Mouse (Mus musculus): ENCODE measurements around the gene Mmp9. TPM values are rescaled to one million over a fixed set of nuclear protein-coding genes. Genes with fewer than 3 reads are reported as not detected.

The Mmp9 gene
- 22.5 and 29.3 TPM in 2 replicates for polyA plus RNA-seq (2015; fragmentation: Nextera tagmentation; extraction: Ambion mirVana)

- Histone ChIP-seq H3K9me3 (ENCODE audit: control insufficient read depth, low read length) (no peaks in the 10 kb centered on the region), H3K36me3 (ENCODE audit: control insufficient read depth, insufficient read depth, low read length) (no peaks in the 10 kb centered on the region), H3K27ac (ENCODE audit: low read depth, low read length) (peak within 1 kb of the TSS; percentile 76), H3K4me3 (ENCODE audit: low read length) (no peak within 1 kb of the TSS), H3K27me3 (replicated peaks; ENCODE audit: control insufficient read depth, insufficient read depth, low read length) (no peaks in the 10 kb centered on the region; the same call in none of the 2 replicates), H3K4me1 (ENCODE audit: control insufficient read depth, insufficient read depth, low read depth, low read length) (peaks cover 18% of the 10 kb centered on the region), H3K9ac (ENCODE audit: low read depth, low read length) (peak within 1 kb of the TSS; percentile 52; the same call in 1 of the 2 replicates), H3K4me2 (ENCODE audit: low read length) (peak within 1 kb of the TSS; percentile 64)
- 23% methylated on average over 10 of the region's 10 CpGs for WGBS
- ATAC-seq = no peak
These were observed at the start of gene Mmp9 for GRCm38 (mm10) chr2:164940140-164940830. Gene Mmp9, plus strand, starts transcription at chr2:164940780.

DNA sequence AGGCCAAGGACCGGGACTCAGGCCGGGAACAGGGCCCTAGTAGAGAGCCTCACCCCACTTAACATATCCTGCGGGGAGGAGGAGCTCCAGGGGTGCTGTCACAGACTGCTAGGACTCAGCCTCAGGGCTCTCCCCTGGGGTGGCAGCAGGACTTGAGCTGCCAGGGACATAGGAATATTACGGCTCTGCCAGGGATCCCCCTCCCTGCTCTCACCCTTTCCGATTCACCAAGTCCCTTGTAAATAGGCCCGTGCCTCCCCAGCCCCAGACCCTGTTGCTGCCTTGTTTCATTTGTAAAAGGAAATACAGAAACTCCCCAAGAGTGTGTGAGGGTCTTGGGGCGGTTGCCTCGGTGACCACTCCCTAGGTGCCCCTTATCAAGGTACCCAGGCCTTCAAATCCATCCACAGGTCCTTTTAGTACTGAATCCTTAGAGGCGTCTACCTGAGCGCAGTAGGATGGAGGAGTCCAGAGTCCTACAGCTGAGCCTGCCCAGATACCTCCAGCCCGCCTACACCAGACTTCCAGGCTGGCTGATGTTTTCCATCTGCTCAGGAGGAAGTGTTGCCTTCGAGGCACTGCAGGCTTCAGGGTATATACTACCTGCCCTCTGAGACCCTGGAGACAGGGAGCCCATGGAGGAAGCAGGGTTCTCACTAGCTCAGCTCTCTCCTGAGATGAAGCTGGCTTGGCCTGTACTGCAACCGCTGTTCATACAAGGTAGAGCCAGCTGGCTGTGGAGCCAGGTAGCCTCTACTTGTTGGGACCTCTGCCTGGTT is 49.3 kb upstream of the Mmp9 start:
- WGBS = 86% methylated on average over 13 of the region's 13 CpGs
- no peaks in the 10 kb centered on the region for H3K9me3 ChIP-seq (ENCODE audit: control insufficient read depth, low read length)
- peaks cover 89% of the 10 kb centered on the region for H3K36me3 ChIP-seq (ENCODE audit: control insufficient read depth, insufficient read depth, low read length)
- no peak overlapping the region for H3K4me3 ChIP-seq (ENCODE audit: low read length)
- no peak for ATAC-seq
- H3K4me2 ChIP-seq (ENCODE audit: low read length) = no peak overlapping the region
- no peak overlapping the region for H3K27ac ChIP-seq (ENCODE audit: low read depth, low read length)
- no peaks in the 10 kb centered on the region for H3K27me3 ChIP-seq (replicated peaks; ENCODE audit: control insufficient read depth, insufficient read depth, low read length)
- H3K9ac ChIP-seq (ENCODE audit: low read depth, low read length) = no peak overlapping the region
- no peaks in the 10 kb centered on the region for H3K4me1 ChIP-seq (ENCODE audit: control insufficient read depth, insufficient read depth, low read depth, low read length)

DNA sequence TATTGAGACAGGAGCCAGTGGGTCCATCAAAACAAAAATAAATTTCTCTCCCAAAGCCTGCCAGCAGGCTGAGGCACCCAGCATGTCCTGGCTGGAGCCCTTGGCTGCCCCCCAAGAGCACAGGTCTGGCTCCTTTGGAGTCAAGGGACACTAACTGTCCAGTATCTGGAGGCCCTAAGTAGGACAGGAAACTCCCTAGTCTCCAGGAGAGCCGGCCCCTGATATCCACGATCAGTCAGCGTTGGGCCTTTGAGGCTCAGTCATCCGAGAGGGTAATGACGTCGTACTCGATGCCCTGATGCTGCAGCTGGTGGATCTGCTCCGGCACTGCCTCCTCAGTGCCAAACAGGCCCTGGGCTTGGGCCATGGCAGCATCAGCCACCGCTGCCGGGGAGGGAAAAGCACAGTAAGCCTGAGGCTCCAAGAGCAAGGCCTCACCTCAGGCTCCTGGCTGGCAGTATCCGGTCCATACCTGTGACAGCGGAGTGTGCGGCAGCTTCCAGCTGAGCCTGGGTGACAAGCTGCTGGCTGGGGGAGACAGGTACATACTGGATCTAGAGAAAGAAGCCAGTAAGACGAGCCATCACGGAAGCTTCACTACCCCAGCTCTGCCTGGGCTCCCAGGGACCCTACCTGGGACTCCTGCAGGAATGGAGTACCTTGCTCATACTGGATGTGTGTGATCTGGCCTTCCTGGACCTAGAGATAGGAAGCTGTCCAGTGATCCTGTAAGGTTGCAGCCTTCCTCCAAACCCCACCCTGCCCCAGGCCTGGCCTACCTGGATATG is 48.5 kb upstream of the Mmp9 start:
- Histone ChIP-seq H3K9ac (ENCODE audit: low read depth, low read length) (no peak overlapping the region), H3K4me2 (ENCODE audit: low read length) (no peak overlapping the region), H3K4me3 (ENCODE audit: low read length) (no peak overlapping the region), H3K27ac (ENCODE audit: low read depth, low read length) (no peak overlapping the region), H3K27me3 (replicated peaks; ENCODE audit: control insufficient read depth, insufficient read depth, low read length) (no peaks in the 10 kb centered on the region), H3K36me3 (ENCODE audit: control insufficient read depth, insufficient read depth, low read length) (peaks cover 87% of the 10 kb centered on the region), H3K4me1 (ENCODE audit: control insufficient read depth, insufficient read depth, low read depth, low read length) (no peaks in the 10 kb centered on the region), H3K9me3 (ENCODE audit: control insufficient read depth, low read length) (no peaks in the 10 kb centered on the region)
- ATAC-seq = no peak
- 74% methylated on average over 15 of the region's 15 CpGs for WGBS

- Histone ChIP-seq H3K9me3 (ENCODE audit: control insufficient read depth, low read length) (no peaks in the 10 kb centered on the region), H3K4me3 (ENCODE audit: low read length) (no peak overlapping the region), H3K4me2 (ENCODE audit: low read length) (no peak overlapping the region), H3K9ac (ENCODE audit: low read depth, low read length) (no peak overlapping the region), H3K27me3 (replicated peaks; ENCODE audit: control insufficient read depth, insufficient read depth, low read length) (no peaks in the 10 kb centered on the region), H3K36me3 (ENCODE audit: control insufficient read depth, insufficient read depth, low read length) (peaks cover 90% of the 10 kb centered on the region), H3K4me1 (ENCODE audit: control insufficient read depth, insufficient read depth, low read depth, low read length) (no peaks in the 10 kb centered on the region), H3K27ac (ENCODE audit: low read depth, low read length) (no peak overlapping the region)
- 83% methylated on average over 6 of the region's 6 CpGs for WGBS
- no peak for ATAC-seq
These were observed 47.8 kb upstream of the Mmp9 start for GRCm38 (mm10) chr2:164892696-164893216.

GRCm38 (mm10) chr2:164894048-164894447 is 46.5 kb upstream of the Mmp9 start:
- Histone ChIP-seq H3K27ac (ENCODE audit: low read depth, low read length) (peak overlapping the region; percentile 8; the same call in 1 of the 2 replicates), H3K4me3 (ENCODE audit: low read length) (no peak overlapping the region)
- WGBS = 61% methylated on average over 5 of the region's 5 CpGs

GRCm38 (mm10) chr2:164894644-164895043 is 45.9 kb upstream of the Mmp9 start:
- Histone ChIP-seq H3K27me3 (replicated peaks; ENCODE audit: control insufficient read depth, insufficient read depth, low read length) (no peaks in the 10 kb centered on the region), H3K9ac (ENCODE audit: low read depth, low read length) (no peak overlapping the region), H3K36me3 (ENCODE audit: control insufficient read depth, insufficient read depth, low read length) (peaks cover 90% of the 10 kb centered on the region), H3K4me2 (ENCODE audit: low read length) (no peak overlapping the region), H3K4me1 (ENCODE audit: control insufficient read depth, insufficient read depth, low read depth, low read length) (no peaks in the 10 kb centered on the region), H3K4me3 (ENCODE audit: low read length) (no peak overlapping the region), H3K27ac (ENCODE audit: low read depth, low read length) (no peak overlapping the region), H3K9me3 (ENCODE audit: control insufficient read depth, low read length) (no peaks in the 10 kb centered on the region)
- no peak for ATAC-seq
- WGBS = 65% methylated on average over 1 of the region's 1 CpGs

More at GRCm38 (mm10) chr2:164894048-164894447, 46.5 kb upstream of the Mmp9 start:
- no peak overlapping the region for H3K4me2 ChIP-seq (ENCODE audit: low read length)
- no peaks in the 10 kb centered on the region for H3K27me3 ChIP-seq (replicated peaks; ENCODE audit: control insufficient read depth, insufficient read depth, low read length)
- peaks cover 90% of the 10 kb centered on the region for H3K36me3 ChIP-seq (ENCODE audit: control insufficient read depth, insufficient read depth, low read length)
- no peaks in the 10 kb centered on the region for H3K9me3 ChIP-seq (ENCODE audit: control insufficient read depth, low read length)
- no peak overlapping the region for H3K9ac ChIP-seq (ENCODE audit: low read depth, low read length)
- no peak for ATAC-seq
- H3K4me1 ChIP-seq (ENCODE audit: control insufficient read depth, insufficient read depth, low read depth, low read length) = no peaks in the 10 kb centered on the region

DNA sequence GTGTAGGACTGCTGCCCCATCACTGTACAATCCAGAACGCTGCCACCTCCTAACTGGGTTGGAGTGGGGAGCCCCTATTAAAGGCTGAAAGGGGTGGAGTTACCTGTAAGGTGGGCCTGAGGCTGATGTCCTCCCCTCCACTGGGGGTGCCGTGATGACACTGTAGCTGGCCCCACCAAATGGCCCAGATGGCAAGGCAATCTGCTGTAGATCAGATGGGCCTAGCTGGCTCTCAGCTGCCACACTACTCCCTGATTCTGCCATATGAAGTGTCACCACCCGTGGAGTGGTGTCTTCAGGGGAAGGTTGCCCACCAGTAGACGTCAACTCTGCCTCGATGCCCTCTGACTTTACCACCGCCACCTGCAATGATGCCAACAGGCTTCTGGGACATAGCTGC is 44.7 kb upstream of the Mmp9 start:
- H3K27me3 ChIP-seq (replicated peaks; ENCODE audit: control insufficient read depth, insufficient read depth, low read length) = no peaks in the 10 kb centered on the region
- no peak overlapping the region for H3K4me3 ChIP-seq (ENCODE audit: low read length)
- no peak overlapping the region for H3K4me2 ChIP-seq (ENCODE audit: low read length)
- no peak for ATAC-seq
- whole genome bisulfite sequencing = 94% methylated on average over 6 of the region's 6 CpGs
- H3K9me3 ChIP-seq (ENCODE audit: control insufficient read depth, low read length) = no peaks in the 10 kb centered on the region
- H3K4me1 ChIP-seq (ENCODE audit: control insufficient read depth, insufficient read depth, low read depth, low read length) = no peaks in the 10 kb centered on the region
- peaks cover 85% of the 10 kb centered on the region for H3K36me3 ChIP-seq (ENCODE audit: control insufficient read depth, insufficient read depth, low read length)
- no peak overlapping the region for H3K9ac ChIP-seq (ENCODE audit: low read depth, low read length)
- H3K27ac ChIP-seq (ENCODE audit: low read depth, low read length) = no peak overlapping the region

DNA sequence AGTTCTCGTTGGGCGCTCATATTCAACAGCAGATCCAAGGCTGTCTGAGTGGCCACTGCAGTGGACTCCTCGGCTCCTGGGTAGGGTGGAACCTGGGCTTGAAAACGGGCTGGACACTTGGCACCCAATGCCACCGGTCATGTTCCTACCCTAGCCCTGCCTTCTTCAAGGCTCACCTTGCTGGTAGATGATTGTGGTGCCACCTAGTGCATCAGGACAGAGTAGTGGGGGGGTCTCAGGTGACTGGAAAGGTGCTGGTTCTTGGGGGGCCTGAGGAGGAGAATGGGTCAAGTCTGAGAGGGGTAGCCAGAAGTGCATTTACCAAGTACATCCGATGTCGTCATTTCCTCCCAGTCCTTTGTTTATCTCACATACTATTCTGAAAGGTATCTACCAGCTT is 42.6 kb upstream of the Mmp9 start:
- 94% methylated on average over 7 of the region's 7 CpGs for WGBS
- Histone ChIP-seq H3K4me2 (ENCODE audit: low read length) (no peak overlapping the region), H3K4me3 (ENCODE audit: low read length) (no peak overlapping the region), H3K9ac (ENCODE audit: low read depth, low read length) (no peak overlapping the region), H3K36me3 (ENCODE audit: control insufficient read depth, insufficient read depth, low read length) (peaks cover 81% of the 10 kb centered on the region), H3K27ac (ENCODE audit: low read depth, low read length) (no peak overlapping the region), H3K27me3 (replicated peaks; ENCODE audit: control insufficient read depth, insufficient read depth, low read length) (no peaks in the 10 kb centered on the region), H3K4me1 (ENCODE audit: control insufficient read depth, insufficient read depth, low read depth, low read length) (no peaks in the 10 kb centered on the region), H3K9me3 (ENCODE audit: control insufficient read depth, low read length) (no peaks in the 10 kb centered on the region)
- ATAC-seq = no peak

Measured in hindbrain, embryonic 16.5 days (tissue).